Mouse (Mus musculus) frontal cortex, postnatal 25 days (tissue): ENCODE data around the gene Satb2.

Experiments used
- DNase-seq, 2 experiments: peaks; one replicate each; pipeline ENCODE4 v3.0.0; 2022; ENCODE audit warnings: low spot score in 2 of 2

The Satb2 gene

GRCm38 (mm10) chr1:56978151-56978700 is at the start of gene Satb2:
Gene Satb2, minus strand, starts transcription at chr1:56978650.
- DNase-seq, result no peak

GRCm38 (mm10) chr1:57018941-57019340 is 40.5 kb upstream of the Satb2 start:
- DNase-seq, result no peak

- DNase-seq, result no peak
Observed at GRCm38 (mm10) chr1:57013856-57014255, 35.4 kb upstream of the Satb2 start.

- no peak for DNase-seq
Observed at GRCm38 (mm10) chr1:57009171-57009570, 30.7 kb upstream of the Satb2 start.

- no peak for DNase-seq
Observed at GRCm38 (mm10) chr1:56995041-56995440, 16.6 kb upstream of the Satb2 start.

- no peak for DNase-seq
Observed at GRCm38 (mm10) chr1:56992310-56992709, 13.9 kb upstream of the Satb2 start.

GRCm38 (mm10) chr1:56991613-56992012 is 13.2 kb upstream of the Satb2 start:
- DNase-seq, result no peak

GRCm38 (mm10) chr1:56984483-56984810 is 6.0 kb upstream of the Satb2 start:
- DNase-seq, result no peak

- no peak for DNase-seq
Observed at GRCm38 (mm10) chr1:56983771-56984482, 5.5 kb upstream of the Satb2 start.

GRCm38 (mm10) chr1:56983100-56983590 is 4.7 kb upstream of the Satb2 start:
- DNase-seq, result no peak

GRCm38 (mm10) chr1:56982631-56983030 is 4.2 kb upstream of the Satb2 start:
- no peak for DNase-seq

GRCm38 (mm10) chr1:56981947-56982555 is 3.6 kb upstream of the Satb2 start:
- DNase-seq, result no peak

GRCm38 (mm10) chr1:56981508-56981907 is 3.1 kb upstream of the Satb2 start:
- no peak for DNase-seq

- no peak for DNase-seq
Observed at GRCm38 (mm10) chr1:56980631-56981275, 2.3 kb upstream of the Satb2 start.

GRCm38 (mm10) chr1:56979531-56980395 is 1.3 kb upstream of the Satb2 start:
- no peak for DNase-seq

GRCm38 (mm10) chr1:56977201-56978100 is 999 bp downstream of the Satb2 start:
- DNase-seq, result peak in 1 of 2 experiments; percentile 61

- DNase-seq, result no peak
Observed at GRCm38 (mm10) chr1:56976825-56977104, 1.7 kb downstream of the Satb2 start.

GRCm38 (mm10) chr1:56976044-56976824 is 2.2 kb downstream of the Satb2 start:
- no peak for DNase-seq

- no peak for DNase-seq
Observed at GRCm38 (mm10) chr1:56975546-56975945, 2.9 kb downstream of the Satb2 start.

- no peak for DNase-seq
Observed at GRCm38 (mm10) chr1:56974187-56974586, 4.3 kb downstream of the Satb2 start.
